Mouse (Mus musculus) kidney, embryonic 15.5 days (tissue): ENCODE data around the gene Lpar3. TPM values are rescaled to one million over a fixed set of nuclear protein-coding genes. Genes with fewer than 3 reads are reported as not detected.

ENCODE experiments used
- ATAC-seq: fragments of 200-750 bp; cut with Nextera tagmentation; replicated peaks from 2 replicates; pipeline ENCODE4 v1.8.0; 2017; ENCODE audit warnings: moderate TSS enrichment; ENCODE audit not compliant: low FRiP score
- H3K27ac ChIP-seq: fragments of 300-500 bp; sonication (generic); 2 replicates; pipeline ENCODE4 v1.5.1; 2015; ENCODE audit warnings: mild to moderate bottlenecking, inconsistent platforms
- H3K27me3 ChIP-seq: fragments of 300-500 bp; sonication (generic); 2 replicates; pipeline ENCODE4 v1.6.1; 2015; ENCODE audit warnings: inconsistent platforms
- H3K36me3 ChIP-seq: fragments of 300-500 bp; sonication (generic); 2 replicates; pipeline ENCODE4 v1.6.1; 2015; ENCODE audit warnings: inconsistent platforms
- H3K4me1 ChIP-seq: fragments of 300-500 bp; sonication (generic); 2 replicates; pipeline ENCODE4 v1.6.1; 2015; ENCODE audit warnings: inconsistent platforms
- H3K4me2 ChIP-seq: fragments of 300-500 bp; sonication (generic); 2 replicates; pipeline ENCODE4 v1.6.1; 2015; ENCODE audit warnings: moderate library complexity, mild to moderate bottlenecking, inconsistent platforms
- H3K4me3 ChIP-seq: fragments of 300-500 bp; sonication (generic); replicated peaks from 2 replicates; pipeline ENCODE4 v1.5.1; 2015; ENCODE audit warnings: mild to moderate bottlenecking, inconsistent platforms
- H3K9ac ChIP-seq: fragments of 300-500 bp; sonication (generic); 2 replicates; pipeline ENCODE4 v1.6.1; 2015; ENCODE audit warnings: mild to moderate bottlenecking, inconsistent platforms
- H3K9me3 ChIP-seq: fragments of 300-500 bp; sonication (generic); replicated peaks from 2 replicates; pipeline ENCODE4 v1.6.1; 2016; ENCODE audit warnings: inconsistent platforms
- WGBS: fragments of 180-500 bp; shearing (Covaris S2); methylation state at CpG from one replicate; pipeline ENCODE4 v1.1.7; 2015; ENCODE audit warnings: mixed read lengths; 5-methylcytosine and 5-hydroxymethylcytosine counted together
- polyA plus RNA-seq: library from polyadenylated mRNA; unstranded; fragments of >200 nt; fragmentation: Nextera tagmentation; extraction: Ambion mirVana; gene quantifications from 2 replicates; pipeline ENCODE4 v1.2.1, GENCODE M21; 2015

Lpar3 gene
- polyA plus RNA-seq, 1 experiment from 2014 or later = 1.1 TPM

- no peaks in the 10 kb centered on the region for H3K36me3 ChIP-seq
- no peak overlapping the region for H3K4me3 ChIP-seq
- H3K4me1 ChIP-seq = no peaks in the 10 kb centered on the region
- H3K27ac ChIP-seq = no peak overlapping the region
- no peaks in the 10 kb centered on the region for H3K9me3 ChIP-seq
- no peak for ATAC-seq
- H3K27me3 ChIP-seq = no peaks in the 10 kb centered on the region
- H3K9ac ChIP-seq = no peak overlapping the region
- 85% methylated on average over 4 of the region's 4 CpGs for WGBS
- H3K4me2 ChIP-seq = no peak overlapping the region
Measured at GRCm38 (mm10) chr3:146211141-146211747, 9.5 kb upstream of the Lpar3 start.

DNA sequence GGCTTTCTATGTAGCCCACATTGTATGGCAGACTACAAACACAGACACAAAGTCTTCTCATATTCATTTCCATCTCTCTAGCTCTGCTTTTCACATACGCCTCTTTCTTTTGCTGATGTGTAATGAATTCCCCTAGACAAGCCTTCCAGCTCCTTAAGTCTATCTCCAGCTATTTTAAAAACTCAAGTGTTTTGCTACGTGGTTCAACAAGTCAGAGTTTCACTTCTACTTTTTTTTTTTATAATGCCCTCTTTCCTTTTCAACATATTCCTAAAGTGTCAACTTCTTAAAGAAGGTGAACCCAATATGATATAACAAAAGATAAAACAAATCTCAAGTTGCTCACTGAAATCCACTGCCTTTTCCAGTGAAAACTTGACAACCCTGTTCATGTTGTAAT lies 8.8 kb upstream of the Lpar3 start:
- H3K36me3 ChIP-seq = no peaks in the 10 kb centered on the region
- H3K9ac ChIP-seq = no peak overlapping the region
- no peak overlapping the region for H3K4me3 ChIP-seq
- ATAC-seq = no peak
- 85% methylated on average over 2 of the region's 2 CpGs for WGBS
- no peak overlapping the region for H3K27ac ChIP-seq
- H3K4me1 ChIP-seq = no peaks in the 10 kb centered on the region
- no peaks in the 10 kb centered on the region for H3K9me3 ChIP-seq
- no peak overlapping the region for H3K4me2 ChIP-seq
- no peaks in the 10 kb centered on the region for H3K27me3 ChIP-seq

GRCm38 (mm10) chr3:146213336-146213735 lies 7.4 kb upstream of the Lpar3 start:
- ATAC-seq = no peak
- H3K4me1 ChIP-seq = no peaks in the 10 kb centered on the region
- no peak overlapping the region for H3K4me3 ChIP-seq
- H3K27ac ChIP-seq = no peak overlapping the region
- H3K4me2 ChIP-seq = no peak overlapping the region
- no peak overlapping the region for H3K9ac ChIP-seq
- H3K9me3 ChIP-seq = no peaks in the 10 kb centered on the region
- no peaks in the 10 kb centered on the region for H3K27me3 ChIP-seq
- no peaks in the 10 kb centered on the region for H3K36me3 ChIP-seq
- WGBS = 39% methylated on average over 5 of the region's 5 CpGs

GRCm38 (mm10) chr3:146216561-146216960 lies 4.2 kb upstream of the Lpar3 start:
- Histone ChIP-seq H3K9ac (no peak overlapping the region), H3K27me3 (peaks cover 30% of the 10 kb centered on the region), H3K4me3 (no peak overlapping the region), H3K4me1 (peaks cover 10% of the 10 kb centered on the region), H3K4me2 (no peak overlapping the region), H3K36me3 (no peaks in the 10 kb centered on the region), H3K9me3 (no peaks in the 10 kb centered on the region), H3K27ac (no peak overlapping the region)
- 89% methylated on average over 3 of the region's 3 CpGs for WGBS
- ATAC-seq = no peak

- ATAC-seq = no peak
- 67% methylated on average over 4 of the region's 4 CpGs for WGBS
- H3K4me1 ChIP-seq = peaks cover 17% of the 10 kb centered on the region
Measured at GRCm38 (mm10) chr3:146224271-146224670, 3.5 kb downstream of the Lpar3 start.

DNA sequence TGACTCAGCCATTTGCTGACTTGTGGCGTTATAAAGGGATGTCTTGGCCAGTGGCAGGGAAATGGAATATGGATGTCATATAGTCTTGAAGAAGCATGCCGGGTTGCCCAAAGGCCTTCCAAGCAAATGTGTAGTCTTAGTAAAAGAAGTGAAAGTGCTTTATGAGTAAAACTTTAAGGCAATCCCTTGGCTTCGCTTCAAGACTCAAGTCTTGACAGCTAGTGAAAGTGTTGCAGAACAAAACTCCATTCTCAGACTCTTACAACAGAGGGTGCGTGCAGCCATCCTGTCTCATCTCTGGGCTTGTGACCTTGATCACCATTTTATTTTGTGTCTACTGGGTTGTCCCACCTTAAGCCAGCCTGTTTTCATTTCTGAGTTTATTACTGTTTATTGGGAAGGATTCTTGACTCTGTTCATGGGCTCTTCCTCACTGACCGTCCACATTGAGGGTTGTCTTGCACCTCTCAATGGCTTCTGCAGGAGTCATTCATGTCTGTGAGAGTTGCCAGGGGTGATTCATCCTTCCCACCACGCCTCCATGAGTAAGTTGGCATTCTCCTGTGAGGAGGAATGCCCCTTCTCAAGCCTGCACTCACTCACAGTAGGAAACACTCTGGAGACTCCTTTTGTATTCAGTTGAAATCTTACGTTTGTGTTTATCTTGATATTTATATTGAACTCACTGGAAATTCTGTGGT lies 4.4 kb downstream of the Lpar3 start:
- Histone ChIP-seq H3K9me3 (no peaks in the 10 kb centered on the region), H3K27ac (no peak overlapping the region), H3K27me3 (peaks cover 39% of the 10 kb centered on the region), H3K4me3 (no peak overlapping the region), H3K36me3 (no peaks in the 10 kb centered on the region), H3K4me2 (no peak overlapping the region), H3K9ac (no peak overlapping the region), H3K4me1 (peaks cover 17% of the 10 kb centered on the region)
- 83% methylated on average over 7 of the region's 7 CpGs for WGBS
- ATAC-seq = no peak

More at GRCm38 (mm10) chr3:146224271-146224670, 3.5 kb downstream of the Lpar3 start:
- Histone ChIP-seq H3K36me3 (no peaks in the 10 kb centered on the region), H3K9ac (no peak overlapping the region), H3K9me3 (no peaks in the 10 kb centered on the region), H3K4me3 (no peak overlapping the region), H3K27me3 (peaks cover 47% of the 10 kb centered on the region), H3K27ac (no peak overlapping the region), H3K4me2 (no peak overlapping the region)

- peaks cover 4% of the 10 kb centered on the region; the same call in 1 of the 2 replicates for H3K4me1 ChIP-seq
- H3K9me3 ChIP-seq = no peaks in the 10 kb centered on the region
- H3K9ac ChIP-seq = no peak overlapping the region
- H3K4me3 ChIP-seq = no peak overlapping the region
- no peak for ATAC-seq
- no peak overlapping the region for H3K4me2 ChIP-seq
- no peaks in the 10 kb centered on the region for H3K36me3 ChIP-seq
- WGBS = 55% methylated on average over 3 of the region's 3 CpGs
- H3K27ac ChIP-seq = no peak overlapping the region
- H3K27me3 ChIP-seq = peaks cover 17% of the 10 kb centered on the region
Measured at GRCm38 (mm10) chr3:146227427-146227826, 6.7 kb downstream of the Lpar3 start.

GRCm38 (mm10) chr3:146228559-146229310 lies 8.0 kb downstream of the Lpar3 start:
- H3K36me3 ChIP-seq = no peaks in the 10 kb centered on the region
- peaks cover 4% of the 10 kb centered on the region; the same call in 1 of the 2 replicates for H3K4me1 ChIP-seq
- H3K4me2 ChIP-seq = no peak overlapping the region
- no peak overlapping the region for H3K27ac ChIP-seq
- no peak for ATAC-seq
- no peak overlapping the region for H3K4me3 ChIP-seq
- H3K9me3 ChIP-seq = no peaks in the 10 kb centered on the region
- WGBS = 91% methylated on average over 13 of the region's 13 CpGs
- peaks cover 5% of the 10 kb centered on the region for H3K27me3 ChIP-seq
- H3K9ac ChIP-seq = no peak overlapping the region

DNA sequence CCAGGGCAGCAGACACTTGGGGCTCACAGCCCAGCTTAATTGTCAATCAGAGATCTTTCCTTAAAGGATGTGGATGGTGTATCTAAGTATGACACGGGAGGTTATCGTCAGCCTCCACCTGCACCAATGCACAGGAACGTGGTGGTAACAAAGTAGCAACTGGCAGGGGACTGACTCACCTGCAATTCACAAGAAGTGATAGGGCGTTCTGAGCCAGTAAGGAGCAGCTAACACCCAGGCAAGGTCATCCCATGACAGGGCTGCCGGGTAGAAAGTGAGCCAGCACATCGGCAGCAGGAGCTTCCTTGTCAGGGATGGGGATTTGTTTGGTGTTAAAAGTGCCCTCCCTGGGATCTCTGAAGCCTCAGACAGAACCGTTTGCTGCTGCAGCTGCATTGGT lies 11.9 kb downstream of the Lpar3 start:
- H3K36me3 ChIP-seq = no peaks in the 10 kb centered on the region
- H3K4me1 ChIP-seq = peaks cover 8% of the 10 kb centered on the region
- no peaks in the 10 kb centered on the region for H3K9me3 ChIP-seq
- H3K27me3 ChIP-seq = peaks cover 10% of the 10 kb centered on the region; the same call in 1 of the 2 replicates
- no peak overlapping the region for H3K4me2 ChIP-seq
- H3K4me3 ChIP-seq = no peak overlapping the region
- ATAC-seq = no peak
- H3K27ac ChIP-seq = no peak overlapping the region
- 54% methylated on average over 7 of the region's 7 CpGs for WGBS
- no peak overlapping the region for H3K9ac ChIP-seq

GRCm38 (mm10) chr3:146233741-146234140 lies 13.0 kb downstream of the Lpar3 start:
- no peaks in the 10 kb centered on the region for H3K36me3 ChIP-seq
- H3K27ac ChIP-seq = no peak overlapping the region
- H3K4me3 ChIP-seq = no peak overlapping the region
- no peak overlapping the region for H3K4me2 ChIP-seq
- ATAC-seq = no peak
- no peak overlapping the region for H3K9ac ChIP-seq
- peaks cover 5% of the 10 kb centered on the region for H3K4me1 ChIP-seq
- WGBS = 59% methylated on average over 4 of the region's 4 CpGs
- H3K9me3 ChIP-seq = no peaks in the 10 kb centered on the region
- H3K27me3 ChIP-seq = peaks cover 10% of the 10 kb centered on the region; the same call in 1 of the 2 replicates

- Histone ChIP-seq H3K27me3 (peaks cover 10% of the 10 kb centered on the region; the same call in 1 of the 2 replicates), H3K27ac (no peak overlapping the region), H3K36me3 (no peaks in the 10 kb centered on the region), H3K4me1 (peaks cover 5% of the 10 kb centered on the region), H3K9ac (no peak overlapping the region), H3K4me2 (no peak overlapping the region), H3K9me3 (no peaks in the 10 kb centered on the region), H3K4me3 (no peak overlapping the region)
- no peak for ATAC-seq
- 67% methylated on average over 10 of the region's 10 CpGs for WGBS
Measured at GRCm38 (mm10) chr3:146234530-146234929, 13.8 kb downstream of the Lpar3 start.

DNA sequence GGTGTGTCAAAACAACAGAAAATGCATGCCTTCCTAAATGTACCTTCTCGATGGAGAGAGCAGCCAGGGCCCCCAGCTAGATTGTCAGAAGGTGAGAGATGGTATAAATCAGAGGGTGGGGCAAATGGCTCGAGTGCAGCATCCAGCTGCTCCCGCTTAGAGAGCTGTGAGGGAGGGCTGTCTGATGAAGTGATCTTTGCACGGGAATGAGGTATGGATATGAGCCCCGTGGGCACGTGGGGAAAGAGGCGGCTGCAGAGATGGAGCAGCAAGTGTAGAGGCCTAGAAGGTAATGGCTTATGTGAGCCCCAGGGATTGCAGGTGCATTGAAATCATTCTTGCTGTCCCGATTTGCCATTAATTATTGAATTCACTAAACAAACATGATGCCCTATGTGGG lies 15.5 kb downstream of the Lpar3 start:
- no peaks in the 10 kb centered on the region for H3K36me3 ChIP-seq
- H3K9me3 ChIP-seq = no peaks in the 10 kb centered on the region
- no peak overlapping the region for H3K27ac ChIP-seq
- no peak overlapping the region for H3K9ac ChIP-seq
- H3K4me3 ChIP-seq = no peak overlapping the region
- peaks cover 10% of the 10 kb centered on the region; the same call in 1 of the 2 replicates for H3K27me3 ChIP-seq
- H3K4me2 ChIP-seq = no peak overlapping the region
- ATAC-seq = no peak
- WGBS = 26% methylated on average over 8 of the region's 8 CpGs
- H3K4me1 ChIP-seq = peaks cover 5% of the 10 kb centered on the region
